Mouse (Mus musculus): Measurements from ENCODE around the gene Gm20388. TPM values are rescaled to one million over a fixed set of nuclear protein-coding genes. Genes with fewer than 3 reads are reported as not detected.
A peak's percentile ranks its signal among the peaks of the same experiment; 100 is the strongest.

Gm20388 gene
- total RNA-seq, 1 experiment from 2014 or later, result 18.4 TPM

- ATAC-seq (replicated peaks in 1 of 2; ENCODE audit: insufficient read depth in 1 of 2, low FRiP score in 2 of 2, low TSS enrichment in 1 of 2, low read depth in 1 of 2, poor library complexity in 2 of 2, severe bottlenecking in 2 of 2), result peak; percentile 12 to 18; a peak in 2 of 4 replicates
Observed at GRCm38 (mm10) chr8:122296173-122297001, 2385.7 kb downstream of the Gm20388 start.

GRCm38 (mm10) chr8:122299581-122300254, 2389.1 kb downstream of the Gm20388 start:
- no peak for ATAC-seq (replicated peaks in 1 of 2; ENCODE audit: insufficient read depth in 1 of 2, low FRiP score in 2 of 2, low TSS enrichment in 1 of 2, low read depth in 1 of 2, poor library complexity in 2 of 2, severe bottlenecking in 2 of 2)

GRCm38 (mm10) chr8:122301081-122301480, 2390.4 kb downstream of the Gm20388 start:
- no peak for ATAC-seq (replicated peaks in 1 of 2; ENCODE audit: insufficient read depth in 1 of 2, low FRiP score in 2 of 2, low TSS enrichment in 1 of 2, low read depth in 1 of 2, poor library complexity in 2 of 2, severe bottlenecking in 2 of 2)

GRCm38 (mm10) chr8:122301866-122302265, 2391.2 kb downstream of the Gm20388 start:
- ATAC-seq (replicated peaks in 1 of 2; ENCODE audit: insufficient read depth in 1 of 2, low FRiP score in 2 of 2, low TSS enrichment in 1 of 2, low read depth in 1 of 2, poor library complexity in 2 of 2, severe bottlenecking in 2 of 2), result no peak

- ATAC-seq (replicated peaks in 1 of 2; ENCODE audit: insufficient read depth in 1 of 2, low FRiP score in 2 of 2, low TSS enrichment in 1 of 2, low read depth in 1 of 2, poor library complexity in 2 of 2, severe bottlenecking in 2 of 2), result no peak
Observed at GRCm38 (mm10) chr8:122303451-122303850, 2392.8 kb downstream of the Gm20388 start.

- ATAC-seq (replicated peaks in 1 of 2; ENCODE audit: insufficient read depth in 1 of 2, low FRiP score in 2 of 2, low TSS enrichment in 1 of 2, low read depth in 1 of 2, poor library complexity in 2 of 2, severe bottlenecking in 2 of 2), result peak; percentile 54 to 68; a peak in 3 of 4 replicates
Observed at GRCm38 (mm10) chr8:122304058-122304457, 2393.4 kb downstream of the Gm20388 start.

GRCm38 (mm10) chr8:122306660-122307399, 2396.2 kb downstream of the Gm20388 start:
- ATAC-seq (replicated peaks in 1 of 2; ENCODE audit: insufficient read depth in 1 of 2, low FRiP score in 2 of 2, low TSS enrichment in 1 of 2, low read depth in 1 of 2, poor library complexity in 2 of 2, severe bottlenecking in 2 of 2), result no peak

- ATAC-seq (replicated peaks in 1 of 2; ENCODE audit: insufficient read depth in 1 of 2, low FRiP score in 2 of 2, low TSS enrichment in 1 of 2, low read depth in 1 of 2, poor library complexity in 2 of 2, severe bottlenecking in 2 of 2), result no peak
Observed at GRCm38 (mm10) chr8:122307836-122308235, 2397.2 kb downstream of the Gm20388 start.

- ATAC-seq (replicated peaks in 1 of 2; ENCODE audit: insufficient read depth in 1 of 2, low FRiP score in 2 of 2, low TSS enrichment in 1 of 2, low read depth in 1 of 2, poor library complexity in 2 of 2, severe bottlenecking in 2 of 2), result peak; percentile 47 to 51; a peak in 3 of 4 replicates
Observed at GRCm38 (mm10) chr8:122309272-122309671, 2398.6 kb downstream of the Gm20388 start.

GRCm38 (mm10) chr8:122311115-122311514, 2400.5 kb downstream of the Gm20388 start:
- no peak for ATAC-seq (replicated peaks in 1 of 2; ENCODE audit: insufficient read depth in 1 of 2, low FRiP score in 2 of 2, low TSS enrichment in 1 of 2, low read depth in 1 of 2, poor library complexity in 2 of 2, severe bottlenecking in 2 of 2)

- ATAC-seq (replicated peaks in 1 of 2; ENCODE audit: insufficient read depth in 1 of 2, low FRiP score in 2 of 2, low TSS enrichment in 1 of 2, low read depth in 1 of 2, poor library complexity in 2 of 2, severe bottlenecking in 2 of 2), result no peak
Observed at GRCm38 (mm10) chr8:122312553-122312952, 2401.9 kb downstream of the Gm20388 start.

GRCm38 (mm10) chr8:122313310-122313709, 2402.7 kb downstream of the Gm20388 start:
- no peak for ATAC-seq (replicated peaks in 1 of 2; ENCODE audit: insufficient read depth in 1 of 2, low FRiP score in 2 of 2, low TSS enrichment in 1 of 2, low read depth in 1 of 2, poor library complexity in 2 of 2, severe bottlenecking in 2 of 2)

GRCm38 (mm10) chr8:122314899-122315496, 2404.4 kb downstream of the Gm20388 start:
- peak; percentile 58 to 63 for ATAC-seq (replicated peaks in 1 of 2; ENCODE audit: insufficient read depth in 1 of 2, low FRiP score in 2 of 2, low TSS enrichment in 1 of 2, low read depth in 1 of 2, poor library complexity in 2 of 2, severe bottlenecking in 2 of 2)

- ATAC-seq (replicated peaks in 1 of 2; ENCODE audit: insufficient read depth in 1 of 2, low FRiP score in 2 of 2, low TSS enrichment in 1 of 2, low read depth in 1 of 2, poor library complexity in 2 of 2, severe bottlenecking in 2 of 2), result no peak
Observed at GRCm38 (mm10) chr8:122316402-122316801, 2405.8 kb downstream of the Gm20388 start.

GRCm38 (mm10) chr8:122317918-122318475, 2407.4 kb downstream of the Gm20388 start:
- 0 out of 4 replicates have a peak, but pooled peaks of 1 of the 2 experiments have one; percentile 8 for ATAC-seq (replicated peaks in 1 of 2; ENCODE audit: insufficient read depth in 1 of 2, low FRiP score in 2 of 2, low TSS enrichment in 1 of 2, low read depth in 1 of 2, poor library complexity in 2 of 2, severe bottlenecking in 2 of 2)

GRCm38 (mm10) chr8:122319045-122319707, 2408.5 kb downstream of the Gm20388 start:
- no peak for ATAC-seq (replicated peaks in 1 of 2; ENCODE audit: insufficient read depth in 1 of 2, low FRiP score in 2 of 2, low TSS enrichment in 1 of 2, low read depth in 1 of 2, poor library complexity in 2 of 2, severe bottlenecking in 2 of 2)

GRCm38 (mm10) chr8:122319708-122320075, 2409.1 kb downstream of the Gm20388 start:
- no peak for ATAC-seq (replicated peaks in 1 of 2; ENCODE audit: insufficient read depth in 1 of 2, low FRiP score in 2 of 2, low TSS enrichment in 1 of 2, low read depth in 1 of 2, poor library complexity in 2 of 2, severe bottlenecking in 2 of 2)
